Mouse (Mus musculus): ENCODE measurements around the gene Prc1. TPM values are rescaled to one million over a fixed set of nuclear protein-coding genes. Genes with fewer than 3 reads are reported as not detected.

Prc1 gene
- polyA plus RNA-seq, 1 experiment = 66.9 TPM

DNA sequence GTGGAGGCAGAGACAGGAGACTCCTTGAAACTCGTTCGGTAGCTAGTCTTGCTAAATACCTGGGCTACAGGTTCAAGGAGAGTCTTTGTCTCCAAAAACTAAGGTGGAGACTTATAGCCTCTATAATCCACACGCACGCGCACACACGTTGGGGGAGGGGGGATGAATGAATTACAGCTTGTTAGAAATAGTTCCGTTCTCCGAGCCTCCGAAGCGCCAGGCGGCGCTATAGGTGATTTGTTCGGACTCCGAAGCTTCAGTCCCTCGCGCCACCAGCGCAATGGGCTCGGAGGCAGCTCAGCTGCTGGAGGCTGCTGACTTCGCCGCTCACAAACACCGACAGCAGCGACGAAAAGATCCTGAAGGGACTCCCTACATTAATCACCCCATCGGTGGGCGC lies 48.6 kb downstream of the Prc1 start, which contains the start of gene Hddc3:
Gene Hddc3, plus strand, starts transcription at position 247 of the 400 bp plus-strand sequence.
- TF ChIP-seq POLR2A (IDR thresholded peaks at IDR 0.05; ENCODE audit: borderline replicate concordance, low read depth, low read length) (0 out of 2 replicates have a peak, but pooled peaks have one; percentile 74), CTCF (IDR thresholded peaks at IDR 0.05; ENCODE audit: low read depth, low read length) (peak; percentile 71)
- Histone ChIP-seq H3K4me3 (ENCODE audit: insufficient read depth, low read length) (peak within 1 kb of the TSS; percentile 73), H3K27ac (ENCODE audit: insufficient read depth, low read depth, low read length) (peak within 1 kb of the TSS; percentile 22; the same call in 1 of the 2 replicates), H3K4me1 (ENCODE audit: control insufficient read depth, insufficient read depth, low read length) (peaks cover 30% of the 10 kb centered on the region)

DNA sequence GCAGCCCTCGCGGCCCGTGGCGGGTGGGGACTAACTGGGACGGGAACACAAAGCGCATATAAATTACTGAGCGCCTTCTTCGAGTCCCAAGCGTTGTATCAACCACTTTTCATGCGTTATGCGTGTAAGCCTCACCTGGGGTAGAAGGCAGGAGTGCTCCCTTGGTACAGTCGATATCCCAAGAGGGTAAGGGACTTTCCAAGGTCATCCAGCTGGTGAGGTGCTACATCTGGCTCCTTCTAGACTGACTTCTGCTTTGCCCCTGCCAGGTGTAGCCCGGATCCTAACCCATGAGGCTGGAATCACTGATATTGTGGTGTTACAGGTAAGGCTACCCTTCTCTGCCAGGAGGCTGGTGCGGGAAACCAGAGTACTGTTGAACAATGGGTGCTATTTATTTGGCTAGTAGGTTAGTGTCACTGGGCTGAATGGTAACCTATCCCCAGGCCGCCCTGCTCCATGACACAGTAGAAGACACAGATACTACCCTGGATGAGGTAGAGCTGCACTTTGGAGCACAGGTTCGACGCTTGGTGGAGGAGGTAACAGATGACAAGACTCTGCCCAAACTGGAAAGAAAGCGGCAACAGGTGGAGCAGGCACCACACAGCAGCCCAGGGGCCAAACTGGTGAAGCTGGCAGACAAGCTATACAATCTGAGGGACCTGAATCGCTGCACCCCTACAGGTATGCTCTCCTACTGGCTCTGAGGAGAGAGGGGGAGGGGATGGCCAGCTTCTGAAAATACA lies 49.2 kb downstream of the Prc1 start:
- Histone ChIP-seq H3K27ac (ENCODE audit: insufficient read depth, low read depth, low read length) (peak overlapping the region; percentile 22; the same call in 1 of the 2 replicates), H3K4me1 (ENCODE audit: control insufficient read depth, insufficient read depth, low read length) (peaks cover 30% of the 10 kb centered on the region), H3K4me3 (ENCODE audit: insufficient read depth, low read length) (peak overlapping the region; percentile 73)
- TF ChIP-seq CTCF (IDR thresholded peaks at IDR 0.05; ENCODE audit: low read depth, low read length) (no peak), POLR2A (IDR thresholded peaks at IDR 0.05; ENCODE audit: borderline replicate concordance, low read depth, low read length) (no peak)

DNA sequence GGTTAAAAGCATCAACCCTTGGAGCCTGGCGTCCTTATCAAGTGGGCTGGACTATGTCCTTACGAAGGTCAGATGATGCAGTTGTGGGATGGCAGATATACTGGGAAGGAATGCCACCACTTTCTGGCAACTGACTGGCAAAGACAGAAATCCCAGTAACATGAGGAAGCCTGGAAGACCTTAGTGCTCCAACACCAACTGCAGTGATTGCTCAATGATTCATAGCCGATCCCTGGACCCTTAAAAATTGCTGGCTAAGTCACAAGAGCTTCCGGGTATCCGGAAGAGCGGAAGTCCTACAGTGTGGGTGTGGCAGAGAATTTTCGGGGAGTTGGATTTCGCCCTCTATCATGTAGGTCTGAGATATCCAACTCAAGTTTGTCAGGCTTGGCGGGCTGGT lies 51.9 kb downstream of the Prc1 start:
- H3K4me1 ChIP-seq (ENCODE audit: control insufficient read depth, insufficient read depth, low read length) = peaks cover 26% of the 10 kb centered on the region
- TF ChIP-seq POLR2A (IDR thresholded peaks at IDR 0.05; ENCODE audit: borderline replicate concordance, low read depth, low read length) (no peak), CTCF (IDR thresholded peaks at IDR 0.05; ENCODE audit: low read depth, low read length) (no peak)
- no peak overlapping the region for H3K4me3 ChIP-seq (ENCODE audit: insufficient read depth, low read length)
- no peak overlapping the region for H3K27ac ChIP-seq (ENCODE audit: insufficient read depth, low read depth, low read length)

DNA sequence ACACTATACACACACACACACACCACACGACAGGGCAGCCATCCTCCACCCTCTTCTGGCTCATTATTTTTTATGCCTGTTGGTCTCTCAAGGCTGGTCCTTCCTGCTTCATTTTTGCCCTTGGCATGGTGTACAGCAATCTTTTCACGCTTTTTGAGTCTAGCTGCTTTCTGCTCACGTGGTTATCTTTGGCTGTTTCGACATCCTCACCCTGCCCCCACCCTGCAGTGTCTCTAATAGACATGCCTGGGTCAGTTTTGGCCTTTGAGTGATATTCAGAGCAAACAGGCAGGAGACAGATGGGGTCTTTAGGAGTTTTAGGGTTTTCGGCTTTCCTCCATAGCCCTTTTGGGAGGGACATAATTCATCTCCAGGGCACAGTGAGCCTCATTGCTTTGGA lies 52.6 kb downstream of the Prc1 start:
- peaks cover 26% of the 10 kb centered on the region for H3K4me1 ChIP-seq (ENCODE audit: control insufficient read depth, insufficient read depth, low read length)
- no peak for TF ChIP-seq POLR2A (IDR thresholded peaks at IDR 0.05; ENCODE audit: borderline replicate concordance, low read depth, low read length)
- TF ChIP-seq CTCF (IDR thresholded peaks at IDR 0.05; ENCODE audit: low read depth, low read length) = no peak
- no peak overlapping the region for H3K27ac ChIP-seq (ENCODE audit: insufficient read depth, low read depth, low read length)
- no peak overlapping the region for H3K4me3 ChIP-seq (ENCODE audit: insufficient read depth, low read length)

DNA sequence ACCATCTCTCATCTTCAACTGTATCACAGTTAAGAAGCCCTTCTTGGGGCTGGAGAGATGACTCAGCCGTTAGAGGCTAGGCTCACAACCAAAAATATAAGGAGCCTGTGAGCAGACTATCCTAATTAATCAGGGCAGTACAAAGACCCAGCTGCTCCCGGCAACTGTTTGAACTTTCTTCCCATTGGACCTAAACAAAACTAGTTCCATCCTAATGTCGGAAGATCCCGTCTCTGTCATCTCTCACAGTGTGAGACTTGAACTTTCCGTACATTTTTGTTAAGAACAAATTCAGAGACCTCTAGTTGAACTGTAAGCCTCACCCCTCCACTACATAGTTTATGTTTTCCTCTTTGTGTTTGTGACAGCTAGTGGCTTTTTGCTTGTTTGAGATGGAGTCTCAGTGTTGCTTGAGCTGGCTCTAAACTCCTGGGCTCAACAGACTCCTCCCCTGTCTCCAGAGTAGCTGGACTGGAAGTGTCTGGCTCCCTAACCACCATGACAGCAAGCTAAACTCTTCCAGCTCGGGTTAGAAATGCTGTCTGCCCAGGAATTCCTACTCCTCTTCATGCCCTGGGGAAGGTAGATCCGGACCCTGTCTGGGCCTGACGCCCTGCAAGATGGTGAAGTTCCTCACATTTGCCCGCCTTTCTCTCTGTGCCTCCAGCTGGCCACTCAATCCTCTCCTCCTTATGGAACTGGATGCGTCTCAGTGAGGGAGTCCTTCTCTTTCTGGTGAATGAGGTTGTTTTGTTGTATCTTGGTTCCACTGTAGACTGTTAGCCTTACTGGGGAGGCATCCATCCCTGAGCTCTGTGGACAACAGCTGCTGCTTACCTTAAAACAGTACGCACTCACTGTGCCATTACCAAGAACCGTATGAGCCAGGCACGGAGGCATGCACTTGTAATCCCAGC lies 53.7 kb downstream of the Prc1 start:
- TF ChIP-seq POLR2A (IDR thresholded peaks at IDR 0.05; ENCODE audit: borderline replicate concordance, low read depth, low read length) (no peak), CTCF (IDR thresholded peaks at IDR 0.05; ENCODE audit: low read depth, low read length) (no peak)
- Histone ChIP-seq H3K27ac (ENCODE audit: insufficient read depth, low read depth, low read length) (no peak overlapping the region), H3K4me3 (ENCODE audit: insufficient read depth, low read length) (no peak overlapping the region), H3K4me1 (ENCODE audit: control insufficient read depth, insufficient read depth, low read length) (peaks cover 22% of the 10 kb centered on the region)

DNA sequence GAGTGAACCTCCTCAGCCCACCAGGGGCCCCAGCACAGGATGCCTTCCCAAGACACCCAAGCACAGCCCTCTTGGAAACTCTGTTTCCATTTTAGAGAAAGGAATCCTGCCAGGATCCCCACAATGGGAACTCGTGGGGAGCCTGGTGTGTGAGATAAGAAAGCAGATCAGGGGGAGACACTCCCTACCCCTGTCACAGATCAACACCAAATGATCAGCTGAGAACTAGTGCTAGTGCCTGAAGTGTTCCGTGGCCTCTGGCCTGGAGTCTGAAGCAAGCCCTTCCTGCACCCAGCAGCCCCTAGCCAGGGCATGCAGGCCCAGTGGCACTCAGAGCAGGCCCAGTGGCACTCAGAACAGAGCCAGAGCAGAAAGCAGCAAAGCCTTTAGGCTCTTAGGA lies 56.6 kb downstream of the Prc1 start:
- Histone ChIP-seq H3K27ac (ENCODE audit: insufficient read depth, low read depth, low read length) (no peak overlapping the region), H3K4me3 (ENCODE audit: insufficient read depth, low read length) (no peak overlapping the region), H3K4me1 (ENCODE audit: control insufficient read depth, insufficient read depth, low read length) (peaks cover 26% of the 10 kb centered on the region)
- TF ChIP-seq CTCF (IDR thresholded peaks at IDR 0.05; ENCODE audit: low read depth, low read length) = no peak
- TF ChIP-seq POLR2A (IDR thresholded peaks at IDR 0.05; ENCODE audit: borderline replicate concordance, low read depth, low read length) = no peak

DNA sequence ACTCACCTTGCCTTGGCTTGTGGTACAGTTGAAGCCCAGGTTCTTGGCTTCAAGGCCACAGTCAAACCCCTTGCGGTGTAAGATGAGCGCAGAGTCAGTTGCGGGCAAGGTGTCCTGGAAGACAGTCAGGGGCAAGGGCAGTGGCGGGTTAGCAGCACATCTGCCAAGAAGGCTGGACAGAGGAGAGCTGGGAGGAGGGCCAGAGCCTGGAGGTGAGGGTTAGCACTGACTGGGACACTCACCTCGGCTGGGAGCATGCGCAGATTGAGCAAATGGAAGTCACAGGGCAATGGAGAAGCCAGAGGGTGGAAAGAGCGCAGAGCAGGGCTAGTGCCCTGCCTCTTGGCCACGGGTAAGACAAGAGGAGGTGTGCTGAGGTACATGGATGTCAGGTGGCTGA lies 58.7 kb downstream of the Prc1 start:
- TF ChIP-seq CTCF (IDR thresholded peaks at IDR 0.05; ENCODE audit: low read depth, low read length) = no peak
- no peak for TF ChIP-seq POLR2A (IDR thresholded peaks at IDR 0.05; ENCODE audit: borderline replicate concordance, low read depth, low read length)
- H3K27ac ChIP-seq (ENCODE audit: insufficient read depth, low read depth, low read length) = no peak overlapping the region
- peaks cover 6% of the 10 kb centered on the region for H3K4me1 ChIP-seq (ENCODE audit: control insufficient read depth, insufficient read depth, low read length)
- H3K4me3 ChIP-seq (ENCODE audit: insufficient read depth, low read length) = no peak overlapping the region

DNA sequence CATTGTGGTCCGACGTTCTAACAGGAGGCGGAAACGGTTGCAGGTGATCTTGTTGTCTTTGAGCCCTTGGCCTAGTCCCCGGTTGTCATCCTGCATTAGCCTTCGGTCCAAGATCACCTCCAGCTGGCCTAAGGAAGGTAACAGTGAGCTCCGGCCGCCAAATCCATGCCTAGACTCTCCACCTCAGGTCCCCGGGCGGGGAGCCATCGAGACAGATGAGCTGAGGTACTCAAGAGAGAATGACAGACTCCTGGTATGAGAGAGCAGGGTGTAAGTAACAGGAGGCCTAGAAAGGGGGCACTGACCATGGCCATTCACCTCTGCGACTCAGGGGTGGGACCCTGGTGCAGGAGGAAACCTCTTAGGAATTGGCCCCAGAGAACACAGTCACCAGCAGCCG lies 62.1 kb downstream of the Prc1 start:
- no peak for TF ChIP-seq CTCF (IDR thresholded peaks at IDR 0.05; ENCODE audit: low read depth, low read length)
- H3K4me3 ChIP-seq (ENCODE audit: insufficient read depth, low read length) = no peak overlapping the region
- no peak overlapping the region for H3K27ac ChIP-seq (ENCODE audit: insufficient read depth, low read depth, low read length)
- H3K4me1 ChIP-seq (ENCODE audit: control insufficient read depth, insufficient read depth, low read length) = peaks cover 6% of the 10 kb centered on the region

DNA sequence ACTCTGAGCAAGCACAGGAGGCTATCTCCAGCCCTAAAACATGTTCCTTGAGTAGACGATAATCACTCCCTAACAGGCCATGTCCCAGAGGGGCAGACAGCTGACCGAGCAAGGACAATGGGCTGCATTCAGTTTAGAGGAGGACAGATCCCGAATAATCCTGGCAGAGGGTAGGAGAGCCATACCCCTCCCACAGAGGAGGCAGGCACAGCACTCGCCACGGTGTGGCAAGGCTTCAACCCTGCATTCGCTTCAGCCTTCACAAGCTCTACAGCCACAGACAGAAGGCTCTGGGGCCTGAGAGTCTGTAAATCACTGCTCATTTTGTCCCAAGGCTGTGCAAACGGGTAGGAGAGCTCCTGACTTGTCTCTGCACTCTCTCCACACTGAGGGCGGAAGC lies 62.9 kb downstream of the Prc1 start:
- Histone ChIP-seq H3K27ac (ENCODE audit: insufficient read depth, low read depth, low read length) (no peak overlapping the region), H3K4me1 (ENCODE audit: control insufficient read depth, insufficient read depth, low read length) (peaks cover 6% of the 10 kb centered on the region), H3K4me3 (ENCODE audit: insufficient read depth, low read length) (no peak overlapping the region)
- TF ChIP-seq CTCF (IDR thresholded peaks at IDR 0.05; ENCODE audit: low read depth, low read length) (no peak), POLR2A (IDR thresholded peaks at IDR 0.05; ENCODE audit: borderline replicate concordance, low read depth, low read length) (no peak)

DNA sequence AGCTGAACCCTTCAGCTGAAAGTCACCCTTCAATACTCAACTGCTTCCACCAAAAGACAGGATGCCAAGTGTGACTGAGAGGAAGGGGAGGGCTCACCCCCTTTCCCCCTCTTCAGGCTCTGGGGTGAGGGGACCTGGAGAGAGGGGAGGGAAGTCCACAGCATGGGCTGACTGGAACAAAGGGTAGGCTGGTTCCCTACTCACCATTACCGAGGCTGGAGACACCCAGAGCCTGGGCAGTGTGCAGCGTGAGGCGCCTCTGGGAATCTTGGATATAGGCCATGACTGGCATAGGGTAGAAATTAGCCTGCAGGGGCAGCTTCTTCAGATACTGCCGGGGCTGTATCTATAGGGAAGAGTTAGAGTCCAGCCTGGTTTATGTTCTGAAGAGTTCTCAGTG lies 63.8 kb downstream of the Prc1 start:
- Histone ChIP-seq H3K4me3 (ENCODE audit: insufficient read depth, low read length) (no peak overlapping the region), H3K4me1 (ENCODE audit: control insufficient read depth, insufficient read depth, low read length) (peaks cover 6% of the 10 kb centered on the region), H3K27ac (ENCODE audit: insufficient read depth, low read depth, low read length) (no peak overlapping the region)
- TF ChIP-seq POLR2A (IDR thresholded peaks at IDR 0.05; ENCODE audit: borderline replicate concordance, low read depth, low read length) (no peak), CTCF (IDR thresholded peaks at IDR 0.05; ENCODE audit: low read depth, low read length) (no peak)

Data from bone marrow macrophage, adult 2 months (primary cell).